Comparison of ENCODE assay signal across 20 mouse cellular contexts in genomic region chr6:146513899-146514298, GRCm38 (mm10). TPM values are rescaled to one million over a fixed set of nuclear protein-coding genes. Genes with fewer than 3 reads are reported as not detected.
DNase-seq lines count a peak whose midpoint lies in the region; ATAC-seq and TF ChIP-seq lines count a peak whose summit lies in the region.
"Had no signal": no experiment of that assay in that cellular context is flagged by ENCODE, and none has a peak within 500 bp of the region (broad histone marks: within the 10 kb centered on the region; RNA-seq: fewer than 3 reads in every experiment).

No protein-coding gene starts in this region.

- peak; percentile 21 for DNase-seq in embryo, embryonic 10 days (ENCODE audit: low spot score)
- DNase-seq in embryo, embryonic 11 days: no peak
- no peak for DNase-seq in heart, adult 9 months (ENCODE audit: low spot score in 2 of 2)
- peak; percentile 51 for DNase-seq in kidney, postnatal 0 days (ENCODE audit: low spot score)
- DNase-seq in kidney, adult 18-20 months: no peak
- no peak for DNase-seq in testis, postnatal 14 days (ENCODE audit: low spot score)
- DNase-seq: adrenal gland, postnatal 10 days; cerebellum, adult 9-11 months; kidney, postnatal 14 days; layer of hippocampus, postnatal 36 days had no signal

- H3K9me3 ChIP-seq in heart, embryonic 13.5 days: no peaks in the 10 kb centered on the region
- H3K9me3 ChIP-seq in kidney, postnatal 0 days (replicated peaks; ENCODE audit: low read length): no peaks in the 10 kb centered on the region
- H3K9me3 ChIP-seq: hindbrain, embryonic 15.5 days; intestine, embryonic 15.5 days; limb, embryonic 13.5 days had no signal

- no peak overlapping the region for H3K4me2 ChIP-seq in heart, embryonic 13.5 days
- H3K4me2 ChIP-seq in kidney, postnatal 0 days (ENCODE audit: low read length): no peak overlapping the region
- H3K4me2 ChIP-seq: hindbrain, embryonic 15.5 days; intestine, embryonic 15.5 days; limb, embryonic 13.5 days; midbrain, embryonic 11.5 days had no signal

- no peak; the same call in 1 of the 2 replicates for TF ChIP-seq POLR2A in testis, adult 2 months (IDR thresholded peaks at IDR 0.05; ENCODE audit: control insufficient read depth, low read depth, low read length)

- H3K27ac ChIP-seq in heart, embryonic 13.5 days (replicated peaks): peak overlapping the region; percentile 53; the same call in 1 of the 2 replicates
- no peak overlapping the region for H3K27ac ChIP-seq in kidney, postnatal 0 days
- H3K27ac ChIP-seq in testis, adult 2 months (ENCODE audit: control insufficient read depth, insufficient read depth, low read depth, low read length): no peak overlapping the region
- H3K27ac ChIP-seq: hindbrain, embryonic 15.5 days; intestine, embryonic 15.5 days; layer of hippocampus, adult 2 months; limb, embryonic 13.5 days; liver, embryonic 14.5 days; stomach, postnatal 0 days had no signal

- no peak overlapping the region for H3K9ac ChIP-seq in heart, embryonic 13.5 days
- H3K9ac ChIP-seq in kidney, postnatal 0 days (ENCODE audit: low read depth, low read length): no peak overlapping the region
- H3K9ac ChIP-seq: hindbrain, embryonic 15.5 days; intestine, embryonic 15.5 days; limb, embryonic 13.5 days; liver, embryonic 14.5 days had no signal

- peaks cover 37% of the 10 kb centered on the region for H3K4me1 ChIP-seq in heart, embryonic 13.5 days
- H3K4me1 ChIP-seq in kidney, postnatal 0 days (replicated peaks; ENCODE audit: insufficient read depth, low read length): no peaks in the 10 kb centered on the region
- H3K4me1 ChIP-seq in testis, adult 2 months (ENCODE audit: control insufficient read depth, insufficient read depth, low read length): peaks cover 3% of the 10 kb centered on the region
- H3K4me1 ChIP-seq: hindbrain, embryonic 15.5 days; intestine, embryonic 15.5 days; limb, embryonic 13.5 days had no signal

- no peak for ATAC-seq in heart, embryonic 13.5 days (ENCODE audit: extremely low read depth, insufficient number of reproducible peaks, low FRiP score, low TSS enrichment)
- ATAC-seq in kidney, postnatal 0 days (replicated peaks; ENCODE audit: low FRiP score, low read depth): no peak
- ATAC-seq: activated CD4-positive, CD25-positive, alpha-beta regulatory T cell, adult 4 months; intestine, embryonic 15.5 days had no signal

- TF ChIP-seq CTCF in kidney, postnatal 0 days (IDR thresholded peaks at IDR 0.05; ENCODE audit: low read depth): no peak
- no peak for TF ChIP-seq CTCF in testis, adult 2 months (IDR thresholded peaks at IDR 0.05; ENCODE audit: control insufficient read depth, insufficient read depth, insufficient replicate concordance, low read depth, low read length)

- H3K36me3 ChIP-seq in heart, embryonic 13.5 days: no peaks in the 10 kb centered on the region
- no peaks in the 10 kb centered on the region for H3K36me3 ChIP-seq in kidney, postnatal 0 days (ENCODE audit: insufficient read depth, low read length)
- no peaks in the 10 kb centered on the region for H3K36me3 ChIP-seq in testis, adult 2 months (ENCODE audit: control insufficient read depth, insufficient read depth, low read length)
- H3K36me3 ChIP-seq: hindbrain, embryonic 15.5 days; intestine, embryonic 15.5 days; limb, embryonic 13.5 days had no signal

- H3K27me3 ChIP-seq in heart, embryonic 13.5 days (replicated peaks): no peaks in the 10 kb centered on the region
- no peaks in the 10 kb centered on the region for H3K27me3 ChIP-seq in kidney, postnatal 0 days (ENCODE audit: insufficient read depth, low read length)
- H3K27me3 ChIP-seq in testis, adult 2 months (ENCODE audit: control insufficient read depth, insufficient read depth, low read length): no peaks in the 10 kb centered on the region
- H3K27me3 ChIP-seq: hindbrain, embryonic 15.5 days; intestine, embryonic 15.5 days; limb, embryonic 13.5 days had no signal

- WGBS in heart, embryonic 13.5 days: 16% methylated on average over 5 of the region's 5 CpGs
- WGBS in kidney, postnatal 0 days: 40% methylated on average over 5 of the region's 5 CpGs

- H3K4me3 ChIP-seq in heart, embryonic 13.5 days: no peak overlapping the region
- no peak overlapping the region for H3K4me3 ChIP-seq in kidney, postnatal 0 days (replicated peaks; ENCODE audit: low read depth, low read length)
- H3K4me3 ChIP-seq in testis, adult 2 months (ENCODE audit: control insufficient read depth, low read depth, low read length): peak overlapping the region; percentile 30; the same call in 1 of the 2 replicates
- H3K4me3 ChIP-seq: hindbrain, embryonic 15.5 days; intestine, embryonic 15.5 days; layer of hippocampus, adult 2 months; limb, embryonic 13.5 days had no signal

RNA-seq across cellular contexts. Expression of gene Itpr2, which starts 11.9 kb away (rescaled TPM):
- 31.2 and 31.4 TPM in 2 replicates for polyA plus RNA-seq in heart, embryonic 13.5 days (2015; fragmentation: Nextera tagmentation; extraction: Ambion mirVana)
- 17.3 and 17.4 TPM in 2 replicates for polyA plus RNA-seq in kidney, postnatal 0 days (2015; fragmentation: Nextera tagmentation; extraction: Ambion mirVana)
- 5.5 and 6.9 TPM in 2 replicates for polyA plus RNA-seq in testis, adult 2 months (2012; rRNA removed)

Comparison
In these comparisons a context has a peak if more than half of its experiments do, and no peak if none do; other contexts are left out.
1. DNase-seq: peak in embryo, embryonic 10 days (single experiment) and kidney, postnatal 0 days (single experiment); none in embryo, embryonic 11 days (single experiment), heart, adult 9 months (0 of 2), kidney, adult 18-20 months (single experiment) and testis, postnatal 14 days (single experiment).